Mouse (Mus musculus) layer of hippocampus, adult 18-20 months (tissue): ENCODE measurements at regions not wholly inside any gene's neighbourhood (a gene's known extent, or its start where the extent isn't known, plus 50 kb on each side); places are given as distances from the start of the nearest gene placed in this dataset.
A peak's percentile ranks its signal among the peaks of the same experiment; 100 is the strongest.

Source experiments
- DNase-seq, 2 experiments: peaks; one replicate each; pipeline ENCODE4 v3.0.0; 2022; ENCODE audit warnings: low spot score in 2 of 2

DNA sequence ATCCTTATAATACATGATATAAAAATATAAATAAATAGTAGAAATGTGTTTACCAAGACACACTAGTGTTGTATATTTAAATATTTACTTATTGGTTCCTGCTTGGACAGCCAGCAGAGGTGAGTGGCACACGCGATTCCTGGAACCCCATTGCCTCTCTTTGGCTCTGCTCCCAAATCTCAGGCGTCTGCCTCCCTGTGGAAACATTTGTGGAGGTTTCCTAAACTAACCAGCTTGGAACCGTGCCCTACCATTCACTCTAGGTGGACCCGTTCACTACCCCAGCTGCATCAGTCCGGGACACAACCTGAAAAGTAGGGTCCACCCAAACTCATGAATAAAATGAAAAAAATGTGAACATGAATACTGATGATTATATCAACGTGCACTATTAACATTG lies 404.0 kb upstream of the Defb41 start:
- no peak for DNase-seq

GRCm38 (mm10) chr1:18668265-18668664 lies 403.3 kb upstream of the Defb41 start:
- peak in 1 of 2 experiments; percentile 2 for DNase-seq

GRCm38 (mm10) chr1:18640858-18641257 lies 375.9 kb upstream of the Defb41 start:
- no peak for DNase-seq

- no peak for DNase-seq
Observed at GRCm38 (mm10) chr1:18639460-18640300, 374.7 kb upstream of the Defb41 start.

GRCm38 (mm10) chr1:18637334-18637733 lies 372.4 kb upstream of the Defb41 start:
- no peak for DNase-seq

DNA sequence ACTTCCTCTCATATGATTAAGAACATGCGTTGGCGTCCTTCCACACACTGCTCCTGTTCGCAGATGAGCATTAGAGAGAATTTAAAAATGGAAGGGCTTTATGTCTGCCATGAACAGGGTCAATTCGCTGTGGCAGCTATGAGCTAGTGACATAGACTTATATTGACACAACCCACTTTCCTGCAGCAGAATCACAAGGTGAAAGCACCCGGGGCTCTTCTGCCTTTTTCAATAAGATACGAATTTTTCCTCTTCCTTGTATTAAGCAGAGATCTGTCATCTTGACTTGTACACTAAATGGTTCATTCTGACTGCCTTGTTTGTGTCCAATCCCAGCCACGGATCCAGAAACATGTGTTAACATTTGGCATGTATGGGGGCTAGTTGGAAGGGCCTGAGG lies 345.3 kb upstream of the Defb41 start:
- no peak for DNase-seq

DNA sequence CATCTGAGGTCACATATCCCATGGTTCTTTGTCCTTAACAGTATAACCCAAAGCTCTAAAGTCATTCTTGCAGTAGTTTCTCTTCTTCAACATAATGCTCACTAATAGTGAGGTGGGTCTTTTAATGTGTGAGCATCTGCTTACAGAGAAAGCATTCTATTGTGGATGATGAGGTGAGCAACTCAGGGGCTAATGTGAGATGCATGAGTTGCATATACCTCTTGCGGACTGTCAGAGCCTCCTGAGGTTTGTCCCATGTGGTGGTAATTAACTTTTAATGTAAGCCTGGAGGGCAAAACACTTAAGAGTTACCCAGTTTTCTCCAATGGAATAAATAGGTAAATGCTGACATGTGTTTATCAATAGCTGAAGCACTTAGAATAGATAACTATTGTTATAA lies 334.9 kb upstream of the Defb41 start:
- no peak for DNase-seq

DNA sequence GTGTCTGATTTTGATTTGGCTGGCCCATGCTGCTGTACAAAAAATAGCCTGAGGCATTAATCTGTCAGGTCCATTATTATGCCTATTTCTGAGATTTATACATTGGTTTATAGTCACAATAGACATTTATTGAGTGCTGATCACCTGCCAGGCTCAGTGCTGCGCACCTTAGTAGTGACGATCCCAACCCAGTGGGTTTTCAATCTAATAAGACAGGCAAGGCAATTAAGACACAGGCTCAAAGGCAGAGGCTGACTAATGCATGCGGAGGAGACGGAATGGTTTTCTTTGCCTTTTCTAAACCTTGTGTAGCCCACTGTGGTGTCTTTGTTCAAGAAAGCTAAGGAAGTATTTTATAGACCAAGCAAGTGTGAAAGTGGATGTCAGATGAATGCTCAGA lies 334.0 kb upstream of the Defb41 start:
- no peak for DNase-seq

DNA sequence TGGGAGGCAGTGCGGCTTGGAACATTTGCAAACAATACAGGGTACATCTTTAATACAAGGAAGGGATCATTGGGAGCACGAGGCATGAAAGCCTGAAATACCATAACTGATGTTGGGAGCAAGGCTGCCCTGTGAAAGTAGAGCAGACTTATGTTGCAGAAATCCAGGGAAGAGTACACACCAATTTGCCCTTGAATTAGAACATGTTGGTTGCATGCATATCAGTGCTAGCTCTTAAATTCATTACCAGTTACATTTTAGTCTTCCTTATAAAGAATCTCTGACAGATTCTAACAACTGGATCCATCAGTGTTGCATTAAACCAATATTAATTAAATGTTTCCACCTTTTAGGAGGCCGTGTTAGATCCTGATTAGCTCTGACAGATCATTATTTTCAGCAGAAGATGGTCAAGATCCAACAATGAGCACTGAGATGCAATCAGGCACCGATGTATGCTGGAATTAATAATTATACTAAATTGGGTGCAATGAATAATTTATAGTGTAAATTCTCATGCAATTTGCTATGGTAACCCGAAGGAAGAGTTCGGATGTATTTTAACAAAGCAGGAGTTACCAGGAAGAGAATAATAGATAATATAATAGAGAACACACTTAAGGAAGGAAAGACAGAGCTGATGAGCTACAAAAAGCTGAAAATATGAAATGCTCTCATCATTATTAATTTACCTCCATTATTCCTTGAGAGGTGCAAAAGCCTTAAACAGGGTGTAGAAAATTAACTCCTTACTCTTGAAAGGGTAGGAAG lies 318.6 kb upstream of the Defb41 start:
- DNase-seq = no peak

DNA sequence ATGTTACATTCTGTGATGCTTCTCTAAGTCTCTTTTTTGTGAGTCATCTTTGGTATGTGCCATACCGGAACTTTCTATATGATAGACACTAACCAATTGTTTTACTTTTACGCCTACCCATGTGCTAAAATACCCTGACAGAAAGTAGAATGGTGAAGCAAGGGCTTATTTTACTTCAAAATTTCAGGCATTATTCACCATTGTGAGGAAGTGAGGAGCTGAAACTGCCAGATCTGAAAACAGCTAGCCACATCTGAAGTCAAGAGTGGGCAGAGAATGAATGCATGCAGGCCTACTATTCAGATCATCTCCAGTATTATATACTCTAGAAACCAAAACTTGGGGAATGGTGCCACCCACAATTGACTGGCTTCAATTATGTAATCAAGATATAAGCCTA lies 313.7 kb upstream of the Defb41 start:
- DNase-seq = no peak

- no peak for DNase-seq
Observed at GRCm38 (mm10) chr1:18567086-18567485, 302.1 kb upstream of the Defb41 start.

DNA sequence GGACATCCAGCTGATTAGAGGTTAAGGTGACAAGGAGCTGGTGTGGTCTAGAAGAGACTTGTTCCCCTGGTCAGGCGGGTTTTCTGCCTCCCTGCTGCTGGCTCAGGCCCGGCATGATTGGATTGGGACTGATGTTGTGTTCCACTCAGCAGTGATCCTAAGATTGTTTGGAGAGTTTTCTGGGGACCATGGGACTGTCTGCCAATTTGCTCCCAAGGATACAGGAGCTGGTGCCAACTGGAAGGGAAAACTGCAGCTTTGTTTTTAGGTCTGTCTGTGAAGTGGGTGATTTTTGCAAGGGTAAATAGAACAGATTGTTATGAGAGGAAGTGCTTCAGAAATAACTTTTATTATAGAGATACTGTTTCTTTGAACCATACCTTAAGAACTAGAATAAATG lies 286.3 kb upstream of the Defb41 start:
- peak; percentile 8 to 53 for DNase-seq

DNA sequence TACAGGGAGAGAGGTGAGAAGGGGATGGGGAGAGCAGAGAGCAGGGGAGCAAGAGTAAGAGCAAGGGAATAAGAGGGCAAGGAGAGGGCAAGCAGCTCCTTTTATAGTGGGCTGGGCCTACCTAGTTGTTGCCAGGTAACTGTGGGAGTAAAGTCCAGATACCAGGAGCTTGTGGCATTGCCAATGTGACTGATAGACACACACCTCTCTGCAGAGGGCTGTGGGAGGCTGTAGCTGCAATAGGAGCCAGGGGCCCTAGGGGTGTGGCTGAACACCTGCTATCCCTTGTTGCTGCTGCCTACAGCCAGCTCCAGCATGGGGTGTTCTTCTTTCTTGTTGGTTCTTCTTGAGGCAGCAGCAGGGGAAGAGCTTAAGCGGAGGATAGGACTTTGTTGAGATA lies 266.8 kb upstream of the Defb41 start:
- DNase-seq = no peak

GRCm38 (mm10) chr1:18524485-18524884 lies 259.5 kb upstream of the Defb41 start:
- DNase-seq = no peak

GRCm38 (mm10) chr1:18522902-18523301 lies 258.0 kb upstream of the Defb41 start:
- DNase-seq = no peak

GRCm38 (mm10) chr1:18512764-18513163 lies 247.8 kb upstream of the Defb41 start:
- no peak for DNase-seq

- no peak for DNase-seq
Observed at GRCm38 (mm10) chr1:18498556-18498955, 233.6 kb upstream of the Defb41 start.

GRCm38 (mm10) chr1:18468496-18468895 lies 203.6 kb upstream of the Defb41 start:
- no peak for DNase-seq

- no peak for DNase-seq
Observed at GRCm38 (mm10) chr1:18465303-18465829, 200.4 kb upstream of the Defb41 start.

- no peak for DNase-seq
Observed at GRCm38 (mm10) chr1:18463218-18463617, 198.3 kb upstream of the Defb41 start.

GRCm38 (mm10) chr1:18416297-18416732 lies 151.4 kb upstream of the Defb41 start:
- DNase-seq = no peak

GRCm38 (mm10) chr1:18415879-18416278 lies 150.9 kb upstream of the Defb41 start:
- no peak for DNase-seq
